Mouse (Mus musculus): ENCODE data around the gene Vrk3. TPM values are rescaled to one million over a fixed set of nuclear protein-coding genes. Genes with fewer than 3 reads are reported as not detected.

Vrk3 gene
- polyA plus RNA-seq (2014; fragmentation: Illumina TruSeq; extraction: RNeasy Lipid Tissue Mini Kit (QIAGEN cat#74804); ENCODE audit: low replicate concordance), result 10.2 TPM

GRCm38 (mm10) chr7:44748101-44749044 is at the start of gene Vrk3:
TSS of gene Vrk3 (plus strand) at chr7:44748413.

GRCm38 (mm10) chr7:44708574-44708973 is 39.6 kb upstream of the Vrk3 start, which contains the start of gene Izumo2:
TSS of gene Izumo2 (plus strand) at chr7:44708742.

GRCm38 (mm10) chr7:44750950-44751349 is 2.7 kb downstream of the Vrk3 start, which contains the start of gene Zfp473:
TSS of gene Zfp473 (minus strand) at chr7:44751050.

GRCm38 (mm10) chr7:44815721-44816469 is 67.7 kb downstream of the Vrk3 start, which contains the start of the genes Nup62 and Il4i1:
TSS of gene Nup62 (plus strand) at chr7:44816088.
TSS of gene Il4i1 (plus strand) at chr7:44816387.

GRCm38 (mm10) chr7:44816470-44817021 is 68.3 kb downstream of the Vrk3 start, which contains the start of gene Atf5:
TSS of gene Atf5 (minus strand) at chr7:44816658.

Other genes starting within 250 kb of the Vrk3 start
- not detected for gene Mybpc2, start 223.8 kb upstream of the Vrk3 start, polyA plus RNA-seq (2014; fragmentation: Illumina TruSeq; extraction: RNeasy Lipid Tissue Mini Kit (QIAGEN cat#74804); ENCODE audit: low replicate concordance)
- 0.45 TPM for gene Spib, start 216.3 kb upstream of the Vrk3 start, polyA plus RNA-seq (2014; fragmentation: Illumina TruSeq; extraction: RNeasy Lipid Tissue Mini Kit (QIAGEN cat#74804); ENCODE audit: low replicate concordance)
- gene Pold1, start 199.6 kb upstream of the Vrk3 start, polyA plus RNA-seq (2014; fragmentation: Illumina TruSeq; extraction: RNeasy Lipid Tissue Mini Kit (QIAGEN cat#74804); ENCODE audit: low replicate concordance), result not detected
- gene Nr1h2, start 194.5 kb upstream of the Vrk3 start, polyA plus RNA-seq (2014; fragmentation: Illumina TruSeq; extraction: RNeasy Lipid Tissue Mini Kit (QIAGEN cat#74804); ENCODE audit: low replicate concordance), result 0.78 TPM
- 0.67 TPM for gene Napsa, start 176.0 kb upstream of the Vrk3 start, polyA plus RNA-seq (2014; fragmentation: Illumina TruSeq; extraction: RNeasy Lipid Tissue Mini Kit (QIAGEN cat#74804); ENCODE audit: low replicate concordance)
- gene Kcnc3, start 157.7 kb upstream of the Vrk3 start, polyA plus RNA-seq (2014; fragmentation: Illumina TruSeq; extraction: RNeasy Lipid Tissue Mini Kit (QIAGEN cat#74804); ENCODE audit: low replicate concordance), result 0.33 TPM
- gene Myh14, start 77.6 kb upstream of the Vrk3 start, polyA plus RNA-seq (2014; fragmentation: Illumina TruSeq; extraction: RNeasy Lipid Tissue Mini Kit (QIAGEN cat#74804); ENCODE audit: low replicate concordance), result 0.78 TPM
- gene Izumo2, start 39.7 kb upstream of the Vrk3 start, polyA plus RNA-seq (2014; fragmentation: Illumina TruSeq; extraction: RNeasy Lipid Tissue Mini Kit (QIAGEN cat#74804); ENCODE audit: low replicate concordance), result not detected
- gene Zfp473, start 2.6 kb downstream of the Vrk3 start, polyA plus RNA-seq (2014; fragmentation: Illumina TruSeq; extraction: RNeasy Lipid Tissue Mini Kit (QIAGEN cat#74804); ENCODE audit: low replicate concordance), result 0.45 TPM
- 3.6 TPM for gene Nup62, start 67.7 kb downstream of the Vrk3 start, polyA plus RNA-seq (2014; fragmentation: Illumina TruSeq; extraction: RNeasy Lipid Tissue Mini Kit (QIAGEN cat#74804); ENCODE audit: low replicate concordance)
- not detected for gene Il4i1, start 68.0 kb downstream of the Vrk3 start, polyA plus RNA-seq (2014; fragmentation: Illumina TruSeq; extraction: RNeasy Lipid Tissue Mini Kit (QIAGEN cat#74804); ENCODE audit: low replicate concordance)
- 1.0 TPM for gene Atf5, start 68.2 kb downstream of the Vrk3 start, polyA plus RNA-seq (2014; fragmentation: Illumina TruSeq; extraction: RNeasy Lipid Tissue Mini Kit (QIAGEN cat#74804); ENCODE audit: low replicate concordance)
- gene Akt1s1, start 100.6 kb downstream of the Vrk3 start, polyA plus RNA-seq (2014; fragmentation: Illumina TruSeq; extraction: RNeasy Lipid Tissue Mini Kit (QIAGEN cat#74804); ENCODE audit: low replicate concordance), result 1.1 TPM
- gene Tbc1d17, start 100.7 kb downstream of the Vrk3 start, polyA plus RNA-seq (2014; fragmentation: Illumina TruSeq; extraction: RNeasy Lipid Tissue Mini Kit (QIAGEN cat#74804); ENCODE audit: low replicate concordance), result not detected
- gene Pnkp, start 108.7 kb downstream of the Vrk3 start, polyA plus RNA-seq (2014; fragmentation: Illumina TruSeq; extraction: RNeasy Lipid Tissue Mini Kit (QIAGEN cat#74804); ENCODE audit: low replicate concordance), result not detected
- not detected for gene Ptov1, start 121.4 kb downstream of the Vrk3 start, polyA plus RNA-seq (2014; fragmentation: Illumina TruSeq; extraction: RNeasy Lipid Tissue Mini Kit (QIAGEN cat#74804); ENCODE audit: low replicate concordance)
- gene Med25, start 144.3 kb downstream of the Vrk3 start, polyA plus RNA-seq (2014; fragmentation: Illumina TruSeq; extraction: RNeasy Lipid Tissue Mini Kit (QIAGEN cat#74804); ENCODE audit: low replicate concordance), result 1.3 TPM
- gene Fuz, start 147.7 kb downstream of the Vrk3 start, polyA plus RNA-seq (2014; fragmentation: Illumina TruSeq; extraction: RNeasy Lipid Tissue Mini Kit (QIAGEN cat#74804); ENCODE audit: low replicate concordance), result 0.48 TPM
- 9.8 TPM for gene Ap2a1, start 181.1 kb downstream of the Vrk3 start, polyA plus RNA-seq (2014; fragmentation: Illumina TruSeq; extraction: RNeasy Lipid Tissue Mini Kit (QIAGEN cat#74804); ENCODE audit: low replicate concordance)
- gene Tsks, start 194.8 kb downstream of the Vrk3 start, polyA plus RNA-seq (2014; fragmentation: Illumina TruSeq; extraction: RNeasy Lipid Tissue Mini Kit (QIAGEN cat#74804); ENCODE audit: low replicate concordance), result not detected
- 0.15 TPM for gene Cpt1c, start 226.4 kb downstream of the Vrk3 start, polyA plus RNA-seq (2014; fragmentation: Illumina TruSeq; extraction: RNeasy Lipid Tissue Mini Kit (QIAGEN cat#74804); ENCODE audit: low replicate concordance)
- 2.3 TPM for gene Prmt1, start 238.2 kb downstream of the Vrk3 start, polyA plus RNA-seq (2014; fragmentation: Illumina TruSeq; extraction: RNeasy Lipid Tissue Mini Kit (QIAGEN cat#74804); ENCODE audit: low replicate concordance)
- gene Irf3, start 249.2 kb downstream of the Vrk3 start, polyA plus RNA-seq (2014; fragmentation: Illumina TruSeq; extraction: RNeasy Lipid Tissue Mini Kit (QIAGEN cat#74804); ENCODE audit: low replicate concordance), result 11.1 TPM